Mouse (Mus musculus) neural tube, embryonic 15.5 days (tissue): ENCODE measurements around the gene Ccdc163. TPM values are rescaled to one million over a fixed set of nuclear protein-coding genes. Genes with fewer than 3 reads are reported as not detected.

Source experiments
- ATAC-seq: fragments of 200-750 bp; cut with Nextera tagmentation; 2 replicates; pipeline ENCODE4 v1.8.0; 2017; ENCODE audit warnings: mild to moderate bottlenecking, moderate TSS enrichment, moderate library complexity; ENCODE audit not compliant: low FRiP score
- H3K27ac ChIP-seq: fragments of 300-500 bp; sonication (generic); replicated peaks from 2 replicates; pipeline ENCODE4 v1.5.1; 2015; ENCODE audit warnings: mild to moderate bottlenecking, inconsistent platforms
- H3K27me3 ChIP-seq: fragments of 300-500 bp; sonication (generic); replicated peaks from 2 replicates; pipeline ENCODE4 v1.6.1; 2015; ENCODE audit warnings: inconsistent platforms
- H3K36me3 ChIP-seq: fragments of 300-500 bp; sonication (generic); 2 replicates; pipeline ENCODE4 v1.6.1; 2015; ENCODE audit warnings: inconsistent platforms
- H3K4me1 ChIP-seq: fragments of 300-500 bp; sonication (generic); 2 replicates; pipeline ENCODE4 v1.6.1; 2015; ENCODE audit warnings: inconsistent platforms
- H3K4me2 ChIP-seq: fragments of 300-500 bp; sonication (generic); 2 replicates; pipeline ENCODE4 v1.6.1; 2015; ENCODE audit warnings: inconsistent platforms, mild to moderate bottlenecking, moderate library complexity
- H3K4me3 ChIP-seq: fragments of 300-500 bp; sonication (generic); replicated peaks from 2 replicates; pipeline ENCODE4 v1.5.1; 2015; ENCODE audit warnings: mild to moderate bottlenecking, inconsistent platforms
- H3K9ac ChIP-seq: fragments of 300-500 bp; sonication (generic); replicated peaks from 2 replicates; pipeline ENCODE4 v1.6.1; 2015; ENCODE audit warnings: mild to moderate bottlenecking, inconsistent platforms
- H3K9me3 ChIP-seq: fragments of 300-500 bp; sonication (generic); replicated peaks from 2 replicates; pipeline ENCODE4 v1.6.1; 2016; ENCODE audit warnings: inconsistent platforms
- WGBS: fragments of 180-500 bp; shearing (Covaris S2); methylation state at CpG from one replicate; pipeline ENCODE4 v1.1.7; 2015; ENCODE audit warnings: mixed read lengths; 5-methylcytosine and 5-hydroxymethylcytosine counted together
- polyA plus RNA-seq: library from polyadenylated mRNA; unstranded; fragments of >200 nt; fragmentation: Nextera tagmentation; extraction: Ambion mirVana; gene quantifications from 2 replicates; pipeline ENCODE4 v1.2.1, GENCODE M21; 2015

The Ccdc163 gene
- polyA plus RNA-seq, 1 experiment from 2014 or later, result 9.7 TPM

GRCm38 (mm10) chr4:116732355-116732754 is 24.0 kb downstream of the Ccdc163 start:
- Histone ChIP-seq H3K4me2 (no peak overlapping the region), H3K9me3 (no peaks in the 10 kb centered on the region), H3K4me3 (no peak overlapping the region), H3K4me1 (no peaks in the 10 kb centered on the region), H3K27me3 (no peaks in the 10 kb centered on the region), H3K36me3 (no peaks in the 10 kb centered on the region), H3K9ac (no peak overlapping the region), H3K27ac (no peak overlapping the region)
- 84% methylated on average over 5 of the region's 5 CpGs for WGBS
- no peak for ATAC-seq

DNA sequence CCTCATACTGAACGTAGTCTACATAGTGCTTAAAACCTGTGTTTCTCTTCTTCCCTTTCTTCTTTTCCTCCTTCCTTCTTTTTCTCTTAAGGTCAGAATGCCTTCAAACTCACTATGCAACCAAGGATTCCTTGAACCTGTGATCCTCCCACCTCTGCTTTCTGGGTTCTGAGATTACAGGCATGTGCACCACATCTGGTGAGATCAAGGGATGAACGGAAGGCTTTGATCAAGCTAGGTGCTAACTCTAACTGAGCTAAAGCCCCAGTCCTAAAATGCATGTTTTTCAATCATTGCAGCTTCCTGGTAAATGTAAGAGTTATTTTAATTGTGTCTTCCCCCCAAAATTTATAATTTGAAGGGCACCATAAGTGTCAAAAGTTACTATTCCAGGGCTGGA is 26.7 kb downstream of the Ccdc163 start:
- Histone ChIP-seq H3K9me3 (no peaks in the 10 kb centered on the region), H3K9ac (no peak overlapping the region), H3K36me3 (no peaks in the 10 kb centered on the region), H3K4me3 (no peak overlapping the region), H3K27ac (no peak overlapping the region), H3K4me1 (no peaks in the 10 kb centered on the region), H3K4me2 (no peak overlapping the region), H3K27me3 (no peaks in the 10 kb centered on the region)
- no peak for ATAC-seq
- WGBS, result 92% methylated on average over 2 of the region's 2 CpGs

GRCm38 (mm10) chr4:116738972-116739751 is 30.9 kb downstream of the Ccdc163 start:
- no peak for ATAC-seq
- Histone ChIP-seq H3K4me3 (no peak overlapping the region), H3K27me3 (no peaks in the 10 kb centered on the region), H3K36me3 (no peaks in the 10 kb centered on the region), H3K4me2 (no peak overlapping the region), H3K9ac (no peak overlapping the region), H3K27ac (no peak overlapping the region), H3K4me1 (no peaks in the 10 kb centered on the region), H3K9me3 (no peaks in the 10 kb centered on the region)
- 88% methylated on average over 9 of the region's 9 CpGs for WGBS

GRCm38 (mm10) chr4:116749750-116750149 is 41.4 kb downstream of the Ccdc163 start:
- no peak for ATAC-seq
- no peak overlapping the region for H3K4me3 ChIP-seq
- no peaks in the 10 kb centered on the region for H3K9me3 ChIP-seq
- no peaks in the 10 kb centered on the region for H3K27me3 ChIP-seq
- H3K27ac ChIP-seq, result no peak overlapping the region
- no peaks in the 10 kb centered on the region for H3K36me3 ChIP-seq
- no peaks in the 10 kb centered on the region for H3K4me1 ChIP-seq
- 84% methylated on average over 2 of the region's 2 CpGs for WGBS
- no peak overlapping the region for H3K4me2 ChIP-seq
- no peak overlapping the region for H3K9ac ChIP-seq

DNA sequence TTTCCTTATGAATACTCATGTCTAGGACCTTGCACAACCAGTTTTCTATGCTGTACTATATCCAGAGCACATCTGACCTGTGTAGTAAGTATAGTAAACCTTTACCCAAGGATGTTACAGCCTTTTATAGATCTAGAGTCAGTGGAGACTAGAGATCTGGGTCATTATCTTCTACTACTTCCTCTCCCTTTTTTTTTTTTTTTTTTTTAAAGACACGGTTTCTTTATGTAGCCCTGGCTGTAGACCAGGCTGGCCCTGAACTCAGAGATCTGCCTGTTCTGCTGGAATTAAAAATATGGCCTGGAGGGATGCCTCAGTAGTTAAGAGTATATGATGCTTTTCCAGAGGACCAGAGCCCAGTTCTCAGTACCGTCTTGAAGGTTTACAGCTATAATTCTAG is 53.6 kb downstream of the Ccdc163 start:
- ATAC-seq, result no peak
- Histone ChIP-seq H3K27me3 (no peaks in the 10 kb centered on the region), H3K4me3 (no peak overlapping the region), H3K27ac (no peak overlapping the region), H3K36me3 (no peaks in the 10 kb centered on the region), H3K9me3 (no peaks in the 10 kb centered on the region), H3K4me2 (no peak overlapping the region), H3K4me1 (no peaks in the 10 kb centered on the region), H3K9ac (no peak overlapping the region)
- 92% methylated on average over 2 of the region's 2 CpGs for WGBS

GRCm38 (mm10) chr4:116764001-116764400 is 55.7 kb downstream of the Ccdc163 start:
- Histone ChIP-seq H3K4me3 (no peak overlapping the region), H3K27me3 (no peaks in the 10 kb centered on the region), H3K4me1 (no peaks in the 10 kb centered on the region), H3K9ac (no peak overlapping the region), H3K9me3 (no peaks in the 10 kb centered on the region), H3K4me2 (no peak overlapping the region), H3K27ac (no peak overlapping the region), H3K36me3 (no peaks in the 10 kb centered on the region)
- no peak for ATAC-seq
- WGBS, result 96% methylated on average over 5 of the region's 5 CpGs

DNA sequence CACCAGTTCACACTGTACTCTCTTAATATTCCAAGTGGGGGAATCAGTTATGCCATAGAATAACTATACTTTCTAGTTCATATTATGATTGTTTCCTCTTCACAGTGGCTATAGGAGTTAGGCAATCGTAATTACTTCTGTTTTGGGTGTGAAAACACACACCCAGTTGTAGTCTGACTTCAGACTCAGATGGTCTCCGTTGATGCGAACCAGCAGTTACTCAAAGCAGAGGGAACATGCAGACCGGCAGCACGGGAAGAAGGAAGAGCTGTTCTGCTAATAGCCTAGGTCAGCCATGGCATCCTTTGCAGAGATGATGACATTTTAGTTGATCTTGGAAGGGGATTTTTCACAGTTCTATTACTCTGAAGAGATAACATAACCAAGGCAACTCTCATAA is 60.2 kb downstream of the Ccdc163 start:
- no peaks in the 10 kb centered on the region for H3K4me1 ChIP-seq
- no peak for ATAC-seq
- no peak overlapping the region for H3K9ac ChIP-seq
- H3K27me3 ChIP-seq, result no peaks in the 10 kb centered on the region
- H3K36me3 ChIP-seq, result no peaks in the 10 kb centered on the region
- H3K27ac ChIP-seq, result no peak overlapping the region
- no peak overlapping the region for H3K4me2 ChIP-seq
- H3K9me3 ChIP-seq, result no peaks in the 10 kb centered on the region
- no peak overlapping the region for H3K4me3 ChIP-seq
- 92% methylated on average over 5 of the region's 5 CpGs for WGBS

GRCm38 (mm10) chr4:116769060-116769459 is 60.8 kb downstream of the Ccdc163 start:
- Histone ChIP-seq H3K27me3 (no peaks in the 10 kb centered on the region), H3K27ac (no peak overlapping the region), H3K4me2 (no peak overlapping the region), H3K4me1 (no peaks in the 10 kb centered on the region), H3K4me3 (no peak overlapping the region), H3K36me3 (no peaks in the 10 kb centered on the region), H3K9ac (no peak overlapping the region), H3K9me3 (no peaks in the 10 kb centered on the region)
- no peak for ATAC-seq

- no peak overlapping the region for H3K9ac ChIP-seq
- no peaks in the 10 kb centered on the region for H3K27me3 ChIP-seq
- no peaks in the 10 kb centered on the region for H3K9me3 ChIP-seq
- 93% methylated on average over 5 of the region's 5 CpGs for whole genome bisulfite sequencing
- no peak overlapping the region for H3K27ac ChIP-seq
- no peak overlapping the region for H3K4me2 ChIP-seq
- ATAC-seq, result no peak
- no peaks in the 10 kb centered on the region for H3K36me3 ChIP-seq
- H3K4me3 ChIP-seq, result no peak overlapping the region
- H3K4me1 ChIP-seq, result no peaks in the 10 kb centered on the region
Measured at GRCm38 (mm10) chr4:116776391-116776790, 68.1 kb downstream of the Ccdc163 start.

DNA sequence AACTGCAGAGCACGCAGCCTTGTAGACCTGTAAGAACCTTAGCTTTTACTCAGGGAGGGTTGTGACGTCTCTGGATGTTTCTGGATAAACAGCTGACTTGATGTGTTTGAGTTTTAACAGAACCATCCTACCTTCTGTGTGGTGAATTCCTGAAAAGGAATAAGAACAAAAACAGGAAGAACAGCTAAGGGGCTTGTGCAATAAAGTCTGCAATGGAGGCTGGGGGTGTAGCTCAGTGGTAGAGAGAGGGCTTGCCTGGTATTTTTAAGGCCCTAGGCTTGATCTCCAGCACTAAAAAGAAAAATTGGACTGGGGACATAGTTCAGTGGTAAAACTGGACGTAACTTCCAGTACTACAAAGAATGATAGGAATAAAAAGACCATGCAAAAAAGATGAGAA is 68.8 kb downstream of the Ccdc163 start:
- no peaks in the 10 kb centered on the region for H3K27me3 ChIP-seq
- H3K27ac ChIP-seq, result no peak overlapping the region
- no peaks in the 10 kb centered on the region for H3K9me3 ChIP-seq
- ATAC-seq, result no peak
- no peaks in the 10 kb centered on the region for H3K4me1 ChIP-seq
- 92% methylated on average over 3 of the region's 3 CpGs for WGBS
- no peak overlapping the region for H3K9ac ChIP-seq
- H3K36me3 ChIP-seq, result no peaks in the 10 kb centered on the region
- no peak overlapping the region for H3K4me2 ChIP-seq
- H3K4me3 ChIP-seq, result no peak overlapping the region

DNA sequence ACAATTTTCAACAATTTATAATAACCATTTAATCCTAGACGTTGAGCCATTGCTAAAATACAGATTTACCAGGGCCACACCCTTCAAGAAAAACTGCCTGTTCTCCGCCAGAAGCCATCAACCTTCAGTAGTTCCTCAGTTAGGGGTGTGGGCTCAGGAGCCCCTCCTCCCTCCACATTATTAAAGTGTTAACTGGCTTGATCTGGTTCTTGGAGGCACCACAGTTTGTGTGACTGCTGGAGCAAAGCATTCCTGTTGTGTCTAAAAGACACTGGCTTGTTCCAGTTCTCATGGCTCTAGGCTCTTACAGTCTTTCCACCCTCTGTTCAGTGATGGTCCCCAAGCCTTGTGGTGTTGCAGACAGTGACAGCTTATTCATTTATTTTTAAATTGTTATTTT is 72.2 kb downstream of the Ccdc163 start:
- Histone ChIP-seq H3K27me3 (no peaks in the 10 kb centered on the region), H3K4me1 (no peaks in the 10 kb centered on the region), H3K36me3 (no peaks in the 10 kb centered on the region), H3K4me2 (no peak overlapping the region), H3K4me3 (no peak overlapping the region), H3K27ac (no peak overlapping the region), H3K9me3 (no peaks in the 10 kb centered on the region), H3K9ac (no peak overlapping the region)
- WGBS, result 81% methylated on average over 2 of the region's 2 CpGs
- ATAC-seq, result no peak

GRCm38 (mm10) chr4:116781366-116781765 is 73.1 kb downstream of the Ccdc163 start:
- no peak overlapping the region for H3K27ac ChIP-seq
- H3K9ac ChIP-seq, result no peak overlapping the region
- H3K36me3 ChIP-seq, result no peaks in the 10 kb centered on the region
- no peak overlapping the region for H3K4me2 ChIP-seq
- no peak overlapping the region for H3K4me3 ChIP-seq
- H3K27me3 ChIP-seq, result no peaks in the 10 kb centered on the region
- H3K4me1 ChIP-seq, result no peaks in the 10 kb centered on the region
- no peaks in the 10 kb centered on the region for H3K9me3 ChIP-seq
- 18% methylated on average over 2 of the region's 2 CpGs for WGBS
- no peak for ATAC-seq
